Mouse (Mus musculus) erythroblast, embryonic 14.5 days (primary cell): ENCODE data around the gene Ankrd39.

Experiments used
- GATA1 ChIP-seq: IDR thresholded peaks from 2 replicates; pipeline ENCODE4 v1.6.1; 2012; ENCODE audit warnings: low read length, inconsistent platforms, mixed read lengths
- TAL1 ChIP-seq: IDR thresholded peaks from 3 replicates; pipeline ENCODE4 v1.6.1; 2012; ENCODE audit warnings: low read length, inconsistent platforms, mixed read lengths

DNA sequence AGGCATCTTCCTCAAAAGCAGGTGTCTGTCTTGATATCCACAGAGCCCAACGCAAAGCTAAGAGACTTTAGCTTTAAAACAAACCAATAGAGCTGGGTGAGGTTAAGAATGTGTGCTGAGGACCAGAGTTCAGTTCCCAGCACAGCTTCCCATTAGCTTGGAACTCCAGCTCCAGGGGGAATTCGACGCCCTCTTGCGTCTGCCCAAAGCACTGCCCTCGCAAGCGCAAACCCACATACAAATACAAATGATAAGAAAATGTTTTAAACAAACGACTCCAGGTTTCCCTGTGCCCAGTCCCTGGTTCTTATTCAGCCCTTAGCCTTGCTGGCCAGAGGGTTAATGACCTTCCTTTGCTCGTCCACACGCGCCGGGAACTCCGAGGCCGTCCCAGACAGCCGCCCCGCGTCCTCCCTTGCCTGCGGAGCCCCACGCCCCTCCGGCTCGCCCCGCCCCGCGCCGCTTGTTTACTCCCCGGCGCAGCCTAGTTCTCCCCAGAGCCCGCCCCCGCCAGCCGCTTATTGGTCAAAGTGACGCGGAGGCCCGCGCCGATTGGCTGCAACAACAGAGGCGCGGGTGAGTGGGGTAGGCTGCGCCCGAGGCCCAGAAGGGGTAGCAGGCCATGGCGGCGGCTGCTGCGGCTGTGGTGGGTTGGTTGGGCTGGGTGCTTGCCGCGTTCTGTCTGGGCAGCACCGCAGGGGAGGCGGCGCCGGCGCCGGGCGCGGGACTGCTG, 35.8 kb downstream of the Ankrd39 start, which contains the start of gene Cnnm3:
- TF ChIP-seq TAL1 (no peak), GATA1 (no peak)
